Mouse (Mus musculus) liver, postnatal 0 days (tissue): ENCODE data around the gene Pcgf1. TPM values are rescaled to one million over a fixed set of nuclear protein-coding genes. Genes with fewer than 3 reads are reported as not detected.

Experiments
- ATAC-seq: fragments of 200-750 bp; cut with Nextera tagmentation; 2 replicates; pipeline ENCODE4 v1.8.0; 2017; ENCODE audit warnings: mild to moderate bottlenecking, moderate library complexity
- DNase-seq: peaks from one replicate; pipeline ENCODE4 v3.0.0-alpha.2; 2016
- H3K27ac ChIP-seq: fragments of 300-500 bp; sonication (generic); 2 replicates; pipeline ENCODE4 v1.5.1; 2014; ENCODE audit warnings: antibody characterized with exemption, moderate library complexity, mild to moderate bottlenecking, low read depth
- H3K27me3 ChIP-seq: fragments of 300-500 bp; sonication (generic); 2 replicates; pipeline ENCODE4 v1.6.1; 2014; ENCODE audit warnings: low read length, control low read depth, mixed read lengths; ENCODE audit not compliant: insufficient read depth
- H3K36me3 ChIP-seq: fragments of 300-500 bp; sonication (generic); replicated peaks from 2 replicates; pipeline ENCODE4 v1.6.1; 2014; ENCODE audit warnings: mild to moderate bottlenecking, control low read depth, low read length, moderate library complexity, mixed read lengths; ENCODE audit not compliant: insufficient read depth
- H3K4me1 ChIP-seq: fragments of 300-500 bp; sonication (generic); 2 replicates; pipeline ENCODE4 v1.6.1; 2014; ENCODE audit warnings: antibody characterized with exemption, mild to moderate bottlenecking, control low read depth; ENCODE audit not compliant: insufficient read depth
- H3K4me2 ChIP-seq: fragments of 300-500 bp; sonication (generic); 2 replicates; pipeline ENCODE4 v1.6.1; 2014; ENCODE audit warnings: low read depth, mild to moderate bottlenecking, low read length, moderate library complexity, mixed read lengths
- H3K4me3 ChIP-seq: fragments of 300-500 bp; sonication (generic); 2 replicates; pipeline ENCODE4 v1.5.1; 2014; ENCODE audit warnings: low read depth, low read length
- H3K9ac ChIP-seq: fragments of 300-500 bp; sonication (generic); replicated peaks from 2 replicates; pipeline ENCODE4 v1.6.1; 2014; ENCODE audit warnings: mild to moderate bottlenecking, moderate library complexity
- H3K9me3 ChIP-seq: fragments of 300-500 bp; sonication (generic); 2 replicates; pipeline ENCODE4 v1.6.1; 2016; ENCODE audit warnings: mild to moderate bottlenecking, control low read depth, low read length, mixed read lengths
- CTCF ChIP-seq: sonication (generic); IDR thresholded peaks from 2 replicates; pipeline ENCODE4 v1.5.1; 2016; ENCODE audit warnings: antibody characterized with exemption, low read depth
- EP300 ChIP-seq: IDR thresholded peaks from 2 replicates; pipeline ENCODE4 v1.6.1; 2016; ENCODE audit warnings: antibody characterized with exemption, low read depth, mild to moderate bottlenecking
- WGBS: fragments of 180-500 bp; shearing (Covaris S2); extraction: QIAGEN DNeasy Blood & Tissue Kit; methylation state at CpG from one replicate; pipeline ENCODE4 v1.1.7; 2014; ENCODE audit not compliant: insufficient replicate concordance; 5-methylcytosine and 5-hydroxymethylcytosine counted together
- polyA plus RNA-seq: library from polyadenylated mRNA; unstranded; fragments of >200 nt; fragmentation: Nextera tagmentation; extraction: Ambion mirVana; gene quantifications from 2 replicates; pipeline ENCODE4 v1.2.1, GENCODE M21; 2015

Pcgf1 gene
- polyA plus RNA-seq, 1 experiment from 2014 or later, result 11.7 TPM

GRCm38 (mm10) chr6:83043993-83044392, 33.7 kb upstream of the Pcgf1 start:
- ATAC-seq (no peak), DNase-seq (no peak)
- H3K36me3 ChIP-seq, result no peaks in the 10 kb centered on the region
- no peak overlapping the region for H3K4me2 ChIP-seq
- no peak overlapping the region for H3K4me3 ChIP-seq
- H3K4me1 ChIP-seq, result peaks cover 5% of the 10 kb centered on the region; the same call in 1 of the 2 replicates
- H3K27me3 ChIP-seq, result no peaks in the 10 kb centered on the region
- TF ChIP-seq EP300 (no peak), CTCF (no peak)
- H3K9ac ChIP-seq, result no peak overlapping the region
- no peak overlapping the region for H3K27ac ChIP-seq
- WGBS, result 80% methylated on average over 5 of the region's 5 CpGs
- H3K9me3 ChIP-seq, result no peaks in the 10 kb centered on the region

GRCm38 (mm10) chr6:83044742-83045141, 32.9 kb upstream of the Pcgf1 start:
- H3K4me3 ChIP-seq, result no peak overlapping the region
- ATAC-seq (peak; percentile 27; the same call in 1 of the 2 replicates), DNase-seq (no peak)
- H3K4me1 ChIP-seq, result 0 out of 2 replicates have a peak, but pooled peaks cover 4% of the 10 kb centered on the region
- H3K9me3 ChIP-seq, result no peaks in the 10 kb centered on the region
- H3K9ac ChIP-seq, result no peak overlapping the region
- H3K27ac ChIP-seq, result no peak overlapping the region
- TF ChIP-seq EP300, result no peak
- no peak for TF ChIP-seq CTCF
- H3K36me3 ChIP-seq, result no peaks in the 10 kb centered on the region
- H3K27me3 ChIP-seq, result no peaks in the 10 kb centered on the region
- WGBS, result 57% methylated on average over 9 of the region's 9 CpGs
- H3K4me2 ChIP-seq, result no peak overlapping the region

- TF ChIP-seq CTCF, result no peak
- Histone ChIP-seq H3K9me3 (no peaks in the 10 kb centered on the region), H3K4me1 (peaks cover 16% of the 10 kb centered on the region; the same call in 1 of the 2 replicates), H3K27me3 (no peaks in the 10 kb centered on the region), H3K4me2 (no peak overlapping the region), H3K36me3 (peaks cover 15% of the 10 kb centered on the region), H3K9ac (no peak overlapping the region), H3K27ac (no peak overlapping the region), H3K4me3 (no peak overlapping the region)
- ATAC-seq (no peak), DNase-seq (no peak)
- 71% methylated on average over 10 of the region's 10 CpGs for WGBS
Measured at GRCm38 (mm10) chr6:83049367-83049766, 28.3 kb upstream of the Pcgf1 start.

DNA sequence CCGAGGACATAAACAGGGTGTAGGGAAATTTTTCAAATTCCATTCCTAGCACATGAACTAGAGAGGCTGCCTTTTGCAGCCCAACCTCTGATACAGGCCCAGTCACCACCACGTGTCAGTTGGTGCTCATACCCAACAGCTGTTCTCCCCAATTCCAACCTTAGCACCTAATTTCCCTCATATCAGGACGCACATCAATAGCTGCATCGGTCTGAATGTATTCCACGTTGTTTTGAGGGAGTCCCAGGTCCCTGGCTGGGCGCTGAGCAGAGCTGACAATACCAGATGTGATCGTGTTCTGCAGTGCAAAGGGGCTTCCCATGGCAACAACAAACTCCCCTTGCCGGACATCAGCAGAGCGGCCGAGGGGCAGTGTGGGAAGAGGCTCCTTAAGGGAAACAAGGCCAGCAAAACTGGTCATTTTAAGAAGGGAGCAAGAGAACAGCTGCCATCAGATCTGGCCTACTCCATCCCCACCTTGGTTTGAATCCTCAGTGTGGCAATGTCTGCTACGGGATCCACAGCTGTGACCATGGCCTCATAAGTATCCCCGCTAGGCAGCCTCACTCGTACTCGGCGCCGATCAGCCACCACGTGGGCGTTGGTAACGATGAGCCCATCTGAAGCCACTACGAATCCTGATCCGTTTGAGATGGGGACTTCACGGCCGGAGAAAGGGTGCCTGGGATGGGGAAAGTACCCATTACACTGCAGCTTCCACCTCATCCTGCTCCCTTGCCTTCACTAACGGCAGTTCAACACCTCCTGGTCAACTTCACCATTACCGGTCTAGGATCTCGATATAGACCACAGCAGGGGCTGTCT, 24.3 kb upstream of the Pcgf1 start:
- TF ChIP-seq EP300 (no peak), CTCF (no peak)
- Histone ChIP-seq H3K4me1 (peaks cover 23% of the 10 kb centered on the region), H3K4me3 (peak overlapping the region; percentile 92), H3K36me3 (peaks cover 32% of the 10 kb centered on the region), H3K4me2 (peak overlapping the region; percentile 99), H3K27ac (peak overlapping the region; percentile 95), H3K27me3 (no peaks in the 10 kb centered on the region), H3K9ac (peak overlapping the region; percentile 95), H3K9me3 (no peaks in the 10 kb centered on the region)
- ATAC-seq (no peak), DNase-seq (peak; percentile 58)
- WGBS, result 2% methylated on average over 26 of the region's 26 CpGs

- peak within 1 kb of the TSS; percentile 95 for H3K9ac ChIP-seq
- ATAC-seq, result peak; percentile 91
- no peaks in the 10 kb centered on the region for H3K27me3 ChIP-seq
- H3K4me2 ChIP-seq, result peak within 1 kb of the TSS; percentile 99
- H3K27ac ChIP-seq, result peak within 1 kb of the TSS; percentile 95
- peak; percentile 98 for DNase-seq
- H3K4me3 ChIP-seq, result peak within 1 kb of the TSS; percentile 92
- H3K9me3 ChIP-seq, result no peaks in the 10 kb centered on the region
- TF ChIP-seq EP300, result peak; percentile 83
- no peak for TF ChIP-seq CTCF
- H3K4me1 ChIP-seq, result peaks cover 25% of the 10 kb centered on the region
- peaks cover 32% of the 10 kb centered on the region for H3K36me3 ChIP-seq
- under 1% methylated on average over 56 of the region's 64 CpGs for WGBS
Measured at GRCm38 (mm10) chr6:83054074-83054851, 23.4 kb upstream of the Pcgf1 start, which contains the start of gene Aup1. TSS of gene Aup1 (plus strand) at chr6:83054521.

GRCm38 (mm10) chr6:83054871-83055431, 22.7 kb upstream of the Pcgf1 start, which contains the start of gene Htra2:
TSS of gene Htra2 (minus strand) at chr6:83055273.
- Histone ChIP-seq H3K27me3 (no peaks in the 10 kb centered on the region), H3K27ac (peak within 1 kb of the TSS; percentile 95), H3K36me3 (peaks cover 32% of the 10 kb centered on the region), H3K9me3 (no peaks in the 10 kb centered on the region), H3K4me2 (peak within 1 kb of the TSS; percentile 99), H3K4me3 (peak within 1 kb of the TSS; percentile 92), H3K9ac (peak within 1 kb of the TSS; percentile 95), H3K4me1 (peaks cover 25% of the 10 kb centered on the region)
- peak; percentile 69 for TF ChIP-seq CTCF
- no peak for TF ChIP-seq EP300
- DNase-seq (no peak), ATAC-seq (peak; percentile 22)
- 0% methylated on average over 49 of the region's 50 CpGs for WGBS
